Mouse (Mus musculus) WW6 (cell line): ENCODE data around the gene Nat8l.

Source experiments
- DNase-seq: peaks from one replicate; pipeline ENCODE4 v3.0.0-alpha.2; 2013; ENCODE audit warnings: low read depth, low spot score

Gene Nat8l

DNA sequence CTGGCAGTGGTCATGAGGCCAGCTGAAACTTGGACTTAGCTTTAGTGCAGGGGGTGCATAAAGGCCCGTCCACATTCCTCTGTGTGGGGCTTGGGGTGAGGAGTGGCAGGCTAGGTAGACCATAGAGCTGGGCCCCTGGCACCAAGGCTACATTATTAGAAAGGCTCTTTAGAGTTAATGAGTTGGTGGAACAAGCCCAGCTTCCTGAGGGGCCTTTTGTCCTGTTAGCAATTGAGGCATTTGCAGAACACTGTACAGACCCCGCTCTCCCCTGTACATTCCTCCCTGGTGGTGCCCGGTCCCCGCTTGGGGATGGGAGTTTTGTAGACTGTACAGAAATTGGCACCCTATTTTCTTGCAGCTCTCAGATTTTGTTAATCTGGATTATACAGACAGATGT, 6.9 kb downstream of the Nat8l start:
- no peak for DNase-seq

DNA sequence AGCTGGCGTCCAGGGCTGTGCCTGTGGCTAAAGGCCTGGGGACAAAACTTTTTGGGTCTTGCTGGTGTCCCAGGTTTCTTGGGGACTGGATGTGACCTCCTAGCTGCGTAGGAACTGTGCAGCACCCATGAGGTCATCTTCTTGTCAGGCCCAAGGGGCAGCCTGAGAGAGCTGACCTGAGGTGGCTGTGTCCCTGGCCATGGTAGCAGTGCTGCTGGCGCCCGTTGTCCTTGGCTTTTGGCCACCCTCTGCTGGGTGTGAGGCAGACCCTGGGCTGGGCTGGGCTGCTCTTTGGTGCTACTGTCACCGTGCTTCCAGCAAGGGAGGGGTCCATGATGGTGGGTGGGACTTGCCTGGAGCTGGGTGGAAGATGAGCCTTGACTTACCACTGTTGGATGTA, 8.8 kb downstream of the Nat8l start:
- DNase-seq: no peak

DNA sequence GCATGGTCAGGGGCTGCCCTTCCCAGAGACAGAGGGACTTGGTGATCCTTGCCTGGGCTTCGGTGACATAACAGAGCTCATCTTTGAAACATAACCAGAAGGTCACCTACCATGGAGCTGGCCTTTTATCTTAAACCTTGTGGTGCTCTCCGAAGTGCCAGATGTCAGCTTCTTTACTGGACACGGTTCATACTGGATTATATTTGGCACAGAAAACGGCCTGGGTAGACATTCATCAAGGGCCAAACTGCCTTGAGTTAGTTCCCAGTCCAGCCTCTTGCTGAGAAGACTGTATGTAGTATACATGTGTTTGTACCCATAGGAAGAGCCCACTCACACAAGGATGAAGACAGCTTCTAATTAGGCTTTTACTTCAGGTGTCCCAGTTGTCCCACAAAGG, 11.0 kb downstream of the Nat8l start:
- no peak for DNase-seq

DNA sequence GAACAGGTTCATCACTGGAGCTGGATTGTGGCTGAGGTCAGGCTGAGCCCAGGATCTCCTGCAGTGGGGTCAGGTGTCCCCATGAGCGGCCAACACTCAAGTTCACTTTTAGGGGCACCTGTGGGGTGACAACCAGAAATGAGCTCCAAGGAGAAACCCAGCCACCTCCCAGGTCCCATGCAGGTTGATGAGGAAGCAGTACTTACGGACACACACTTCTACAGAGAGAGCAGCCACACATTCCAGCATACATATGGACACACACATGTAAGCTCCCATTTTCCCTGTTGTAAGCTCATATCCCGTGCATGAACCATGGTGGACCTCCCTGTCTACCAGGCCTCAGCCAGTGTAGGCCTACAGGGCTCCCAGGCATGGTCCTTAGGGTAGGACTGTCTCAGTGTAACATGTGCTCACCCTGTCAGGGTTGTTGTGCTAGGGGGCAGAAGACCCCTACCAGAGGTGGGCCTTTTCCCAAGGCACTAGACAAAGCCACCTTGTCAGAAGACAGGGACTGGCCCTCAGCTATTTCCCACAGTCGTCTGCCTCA, 11.7 kb downstream of the Nat8l start:
- DNase-seq: no peak

DNA sequence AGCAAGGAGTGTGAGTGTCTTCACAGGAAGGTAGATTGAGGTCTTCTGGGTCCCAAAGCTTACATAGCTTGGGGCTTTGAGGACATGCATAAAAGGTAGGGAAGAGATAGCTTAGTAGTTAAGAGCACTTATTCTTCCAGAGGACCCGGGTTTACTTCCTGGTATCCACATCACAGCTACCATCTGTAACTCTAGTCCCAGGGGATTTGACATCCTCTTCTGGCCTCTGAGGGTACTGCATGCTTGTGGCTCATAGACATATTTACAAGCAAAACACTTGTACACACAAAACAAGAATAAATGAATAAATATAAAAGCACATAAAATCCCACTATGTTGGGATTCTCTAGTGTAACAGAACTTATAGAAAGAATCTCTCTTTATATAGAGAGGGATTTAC, 18.9 kb downstream of the Nat8l start:
- DNase-seq: no peak

DNA sequence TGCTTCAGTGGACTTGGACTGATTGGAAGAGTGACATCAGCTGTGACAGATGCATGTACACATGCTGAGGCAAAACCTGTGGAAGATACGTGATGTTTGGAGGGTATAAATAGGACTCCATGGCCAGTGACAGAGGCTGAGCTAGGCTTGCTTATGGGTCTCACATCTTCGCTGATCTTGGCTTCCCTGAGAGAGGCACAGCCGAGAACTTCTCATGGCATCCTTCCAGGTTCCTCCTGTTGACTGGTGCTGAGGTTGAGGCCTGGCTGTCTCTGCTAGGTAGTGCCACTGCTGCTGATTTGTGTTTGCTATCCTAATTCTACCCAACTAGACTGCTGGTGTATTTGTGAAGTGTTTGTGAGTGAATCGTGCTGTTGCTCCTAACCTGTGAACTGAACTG, 23.2 kb downstream of the Nat8l start:
- DNase-seq: no peak

DNA sequence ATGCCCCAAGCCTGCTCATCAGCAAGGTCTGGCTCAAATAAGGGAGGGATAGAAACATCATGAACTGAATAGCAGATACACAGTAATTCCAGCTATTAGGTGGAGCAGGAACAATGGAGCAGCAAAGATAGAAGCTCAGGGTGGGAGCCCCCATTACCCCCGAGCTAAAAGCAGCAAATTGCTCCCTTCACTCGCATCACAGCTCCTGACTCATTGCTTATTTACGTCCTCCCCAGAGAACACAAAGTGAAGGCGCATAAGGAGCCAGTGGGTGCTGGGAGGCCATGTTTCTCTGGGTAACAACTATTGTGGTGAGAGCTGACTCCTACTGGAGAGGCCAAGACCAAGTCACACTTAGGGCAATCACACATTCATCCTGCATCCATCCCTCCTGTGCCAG, 34.3 kb downstream of the Nat8l start:
- no peak for DNase-seq

DNA sequence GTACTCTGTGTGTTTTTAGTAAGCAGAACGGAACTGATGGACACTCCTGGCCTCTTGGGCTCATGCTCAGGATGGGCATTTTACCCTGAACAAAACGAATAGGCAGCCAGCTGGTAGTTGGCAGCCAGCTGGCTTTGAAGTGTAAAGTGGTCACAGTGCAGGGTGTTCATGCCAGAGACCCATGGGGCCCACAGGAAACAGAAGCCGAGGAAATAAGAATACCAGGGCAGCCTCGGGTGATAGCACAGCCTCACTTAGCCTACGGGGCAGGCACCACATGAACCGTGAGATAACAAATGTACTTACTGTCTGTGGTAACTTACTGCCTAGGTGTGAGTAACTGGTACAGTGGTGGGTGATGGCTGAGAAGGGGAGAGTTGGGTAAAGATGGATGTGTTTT, 35.2 kb downstream of the Nat8l start:
- DNase-seq: no peak

DNA sequence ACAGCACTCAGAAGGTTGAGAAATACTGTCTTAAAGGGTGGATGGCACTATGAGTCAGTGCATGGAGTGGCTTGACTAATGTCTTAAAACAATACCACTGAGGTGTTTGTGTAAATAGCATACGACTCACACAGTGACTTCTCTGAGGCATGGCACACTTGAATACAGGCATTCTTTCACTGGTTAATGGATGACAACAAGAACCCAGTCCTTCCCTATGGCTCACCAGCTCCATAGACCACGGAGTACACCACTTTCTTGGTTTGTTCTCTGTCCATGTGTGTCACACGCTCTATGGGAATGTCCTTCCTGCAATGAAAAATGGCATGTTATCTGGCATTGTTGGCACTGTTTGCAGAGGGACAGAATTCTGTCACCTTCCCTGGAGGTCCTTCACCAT, 36.7 kb downstream of the Nat8l start:
- DNase-seq: no peak
